Mouse (Mus musculus) adrenal gland, postnatal 25 days (tissue): ENCODE measurements around the gene Rnh1. TPM values are rescaled to one million over a fixed set of nuclear protein-coding genes. Genes with fewer than 3 reads are reported as not detected.

Experiments used
- DNase-seq: peaks from one replicate; pipeline ENCODE4 v3.0.0; 2021; ENCODE audit warnings: mixed read lengths
- total RNA-seq: library from RNA; stranded (reverse); gene quantifications from 2 replicates; pipeline ENCODE4 v1.2.3, GENCODE M21; 2021

Rnh1 gene
- total RNA-seq, 1 experiment from 2014 or later = 356 TPM

DNA sequence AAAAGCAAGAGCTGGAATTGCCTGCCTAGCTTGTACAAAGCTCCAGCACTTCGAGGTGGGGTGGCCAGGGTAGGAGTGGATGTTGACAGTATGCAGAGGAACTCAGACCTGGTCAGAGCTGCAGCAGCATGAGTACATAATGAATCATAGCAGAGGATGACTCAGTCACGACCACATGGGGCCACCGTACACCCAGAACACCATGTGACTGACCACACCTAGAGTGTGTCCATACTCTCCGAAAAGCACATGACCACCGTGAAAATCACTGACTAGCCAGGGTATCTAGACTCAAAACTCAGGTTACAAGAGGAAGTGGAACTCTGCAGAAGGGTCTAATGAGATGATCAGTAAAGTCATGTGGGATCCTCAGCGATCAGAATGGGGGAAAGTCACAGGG is 7.8 kb downstream of the Rnh1 start:
- peak; percentile 42 for DNase-seq

DNA sequence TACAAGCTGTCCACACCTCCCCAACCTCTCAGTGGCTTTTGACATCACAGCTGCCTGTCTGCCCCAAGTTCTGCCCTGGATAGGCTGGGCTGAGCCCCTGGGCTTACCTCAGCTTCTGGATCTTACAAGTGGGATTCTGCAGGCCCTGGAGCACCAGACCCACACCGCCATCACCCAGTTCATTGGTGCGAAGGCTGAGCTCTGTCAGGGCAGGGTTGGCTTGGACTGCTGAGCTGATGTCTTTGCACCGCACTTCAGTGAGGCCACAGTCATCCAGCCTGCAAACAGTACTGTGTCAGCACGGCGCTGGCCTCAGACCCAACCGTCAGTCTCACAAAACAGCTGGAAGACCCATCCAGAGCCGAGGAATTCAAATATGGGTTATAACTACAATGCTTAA is 8.3 kb downstream of the Rnh1 start:
- no peak for DNase-seq

DNA sequence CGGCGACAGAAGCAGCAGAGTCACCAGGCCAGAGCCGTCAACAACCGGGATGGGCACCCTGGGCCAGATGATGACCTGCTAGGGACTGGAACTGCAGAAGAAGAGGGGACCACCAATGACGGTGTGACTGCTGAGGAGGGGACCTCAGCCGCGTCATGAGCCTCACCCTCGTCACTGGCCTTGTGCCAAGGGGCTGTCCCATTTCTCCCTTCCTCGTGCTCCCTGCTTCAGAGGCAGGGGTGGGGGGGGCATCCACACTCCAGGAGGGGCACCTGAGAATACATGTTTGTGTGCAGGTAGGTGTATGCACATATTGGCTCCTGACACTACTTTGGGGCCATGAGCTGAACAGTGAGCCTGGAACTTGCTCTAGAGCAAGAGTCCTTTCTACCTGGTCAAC is 17.3 kb downstream of the Rnh1 start:
- DNase-seq = peak; percentile 21

DNA sequence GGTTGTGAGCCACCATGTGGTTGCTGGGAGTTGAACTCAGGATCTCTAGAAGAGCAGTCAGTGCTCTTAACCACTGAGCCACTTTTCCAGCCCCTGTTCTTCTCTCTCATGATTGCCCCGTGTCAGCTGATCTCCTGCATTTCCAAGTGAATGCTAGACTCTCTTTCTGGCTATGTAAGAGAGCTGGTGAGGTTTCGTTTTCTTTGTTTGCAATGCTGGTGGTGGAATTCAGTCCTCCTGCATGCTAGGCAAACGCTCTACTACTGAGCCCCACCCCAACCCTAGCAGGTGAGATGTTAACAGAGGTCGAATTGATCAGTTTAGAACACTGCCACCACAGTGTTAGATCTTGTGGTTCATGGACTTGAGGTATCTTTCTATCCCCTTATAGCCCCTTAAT is 24.0 kb downstream of the Rnh1 start:
- no peak for DNase-seq

DNA sequence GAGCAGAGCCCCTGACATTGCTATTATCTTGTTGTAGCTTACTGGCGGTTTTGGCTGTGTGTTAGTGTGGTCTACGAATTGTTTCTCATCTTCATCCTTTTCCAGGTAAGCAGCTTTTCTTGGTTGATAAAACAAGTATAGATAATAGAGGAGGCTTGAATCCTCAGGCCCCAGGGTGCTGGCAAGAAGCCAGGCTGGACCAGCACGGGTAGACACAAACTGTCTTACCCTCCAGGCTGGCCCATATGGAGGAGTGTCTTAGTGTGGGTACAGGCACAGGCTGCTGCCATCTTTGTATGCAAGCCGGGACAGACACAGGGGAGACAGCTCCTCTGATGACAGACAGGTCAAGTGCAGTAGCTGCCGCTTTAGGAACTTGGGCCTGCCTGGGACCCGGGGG is 25.6 kb downstream of the Rnh1 start:
- DNase-seq = no peak

DNA sequence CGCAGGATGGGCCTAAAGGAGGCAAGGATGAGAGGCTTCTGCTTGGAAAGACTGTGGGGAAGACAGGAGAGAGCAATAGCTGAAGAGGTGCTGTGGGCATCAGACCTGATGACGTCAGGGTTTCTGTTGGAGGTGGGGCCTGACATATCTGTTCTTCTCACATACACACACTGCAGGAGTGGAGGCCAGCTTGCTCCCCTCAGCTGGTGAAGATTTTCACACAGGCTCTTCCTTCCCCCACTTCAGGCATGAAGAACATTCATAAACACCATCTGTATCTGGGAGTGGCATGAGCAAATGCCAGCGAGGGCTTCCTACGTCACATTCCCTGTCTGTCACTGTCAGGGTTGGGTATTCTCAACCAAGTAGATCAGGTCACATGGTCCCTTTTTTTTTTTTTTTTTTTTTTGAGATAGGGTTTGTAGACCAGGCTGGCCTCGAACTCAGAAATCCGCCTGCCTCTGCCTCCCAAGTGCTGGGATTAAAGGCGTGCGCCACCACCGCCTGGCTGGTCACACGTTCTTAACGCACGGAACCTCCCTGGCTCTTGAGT is 26.5 kb downstream of the Rnh1 start:
- DNase-seq = no peak

DNA sequence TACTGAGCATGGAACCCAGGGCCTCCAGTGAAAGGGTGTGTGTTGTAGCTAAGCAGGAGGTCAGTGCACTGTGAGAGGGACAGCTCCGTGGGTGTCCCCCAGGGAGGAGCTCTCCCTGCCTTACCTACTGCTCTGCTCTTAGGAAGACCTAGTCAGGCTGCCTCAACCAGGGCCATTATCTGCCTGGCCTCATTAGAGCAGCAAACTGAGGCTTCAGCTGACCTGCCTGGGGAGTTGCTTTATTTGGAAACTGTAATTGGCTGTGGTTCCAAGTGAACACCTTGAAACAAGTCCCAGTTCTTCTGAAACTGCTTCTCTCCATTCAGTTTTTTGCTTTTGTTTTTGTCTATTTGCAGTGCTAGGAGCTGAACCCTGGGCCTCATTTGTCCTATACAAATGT is 27.3 kb downstream of the Rnh1 start:
- no peak for DNase-seq

DNA sequence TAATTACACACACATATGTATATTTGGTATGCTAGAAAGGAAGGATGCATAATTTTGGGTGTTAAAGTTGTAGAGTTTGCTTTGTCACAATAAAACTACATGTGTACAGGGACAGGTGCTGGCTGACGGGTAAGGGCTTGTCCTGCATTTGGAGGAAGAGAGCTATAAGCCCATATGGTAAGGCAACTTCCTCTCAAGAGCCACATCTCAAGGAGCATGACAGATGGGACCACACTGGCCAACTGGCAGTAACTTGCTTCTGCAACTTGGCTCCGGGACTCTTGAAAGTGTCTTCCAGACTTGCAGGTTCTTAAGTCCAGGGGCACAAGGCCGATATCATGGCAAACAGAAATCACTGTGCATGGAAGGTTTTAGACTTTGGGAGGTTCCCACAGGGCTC is 28.0 kb downstream of the Rnh1 start:
- DNase-seq = no peak

DNA sequence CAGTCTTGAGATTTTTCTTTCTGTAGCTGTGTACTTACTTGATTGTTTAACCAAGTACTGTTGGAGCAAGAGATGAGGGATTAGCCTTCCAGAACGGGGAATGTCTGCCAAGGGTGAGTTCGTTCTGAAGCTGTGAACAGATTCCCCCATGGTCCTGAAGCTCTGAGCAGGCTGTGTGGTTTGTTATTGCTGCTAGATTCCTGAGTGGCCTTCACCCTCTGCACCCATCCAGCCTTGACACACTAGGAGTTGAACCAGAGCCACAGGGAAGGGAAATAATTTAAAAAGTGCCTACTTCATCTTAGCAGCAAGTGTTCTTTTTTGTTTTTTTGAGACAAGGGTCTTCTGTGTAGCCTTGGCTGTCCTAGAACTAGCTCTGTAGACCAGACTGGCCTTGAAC is 28.8 kb downstream of the Rnh1 start:
- DNase-seq = peak; percentile 17

DNA sequence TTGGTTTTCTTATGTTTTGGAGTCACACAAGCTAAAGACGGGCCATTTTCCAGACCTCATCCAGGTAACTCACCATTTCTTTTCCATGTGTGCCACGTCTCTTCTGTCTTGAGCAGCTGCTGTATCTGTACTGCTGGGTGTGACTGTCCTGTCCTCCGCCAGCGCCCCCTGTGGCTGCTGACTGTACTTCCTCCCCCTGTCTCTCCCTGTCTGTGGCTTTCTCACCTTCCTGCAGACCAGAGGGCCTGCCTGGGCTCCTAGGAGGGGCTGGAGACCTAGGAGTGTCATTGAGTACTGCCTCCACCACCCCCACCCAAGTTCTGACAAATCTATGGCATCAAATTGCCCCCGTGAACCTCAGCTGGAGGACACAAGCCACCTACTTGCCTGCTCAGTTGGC is 29.5 kb downstream of the Rnh1 start:
- peak; percentile 60 for DNase-seq

DNA sequence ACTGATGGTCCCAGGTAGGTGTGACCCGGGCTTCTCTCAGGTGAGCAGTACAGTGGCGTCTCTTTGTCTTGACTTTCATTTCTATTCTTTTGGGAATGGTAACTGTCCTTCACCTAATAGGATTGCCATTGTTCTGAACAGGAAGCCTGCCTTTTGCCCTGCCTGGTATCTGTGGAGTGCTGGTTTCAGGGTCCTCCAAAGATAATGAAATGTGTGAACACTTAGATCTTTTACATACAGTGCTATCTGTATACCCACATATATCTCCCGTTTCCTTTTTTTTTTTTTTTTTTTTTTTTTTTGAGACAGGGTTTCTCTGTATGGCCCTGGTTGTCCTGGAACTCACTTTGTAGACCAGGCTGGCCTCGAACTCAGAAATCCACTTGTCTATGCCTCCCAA is 31.3 kb downstream of the Rnh1 start:
- DNase-seq = no peak

DNA sequence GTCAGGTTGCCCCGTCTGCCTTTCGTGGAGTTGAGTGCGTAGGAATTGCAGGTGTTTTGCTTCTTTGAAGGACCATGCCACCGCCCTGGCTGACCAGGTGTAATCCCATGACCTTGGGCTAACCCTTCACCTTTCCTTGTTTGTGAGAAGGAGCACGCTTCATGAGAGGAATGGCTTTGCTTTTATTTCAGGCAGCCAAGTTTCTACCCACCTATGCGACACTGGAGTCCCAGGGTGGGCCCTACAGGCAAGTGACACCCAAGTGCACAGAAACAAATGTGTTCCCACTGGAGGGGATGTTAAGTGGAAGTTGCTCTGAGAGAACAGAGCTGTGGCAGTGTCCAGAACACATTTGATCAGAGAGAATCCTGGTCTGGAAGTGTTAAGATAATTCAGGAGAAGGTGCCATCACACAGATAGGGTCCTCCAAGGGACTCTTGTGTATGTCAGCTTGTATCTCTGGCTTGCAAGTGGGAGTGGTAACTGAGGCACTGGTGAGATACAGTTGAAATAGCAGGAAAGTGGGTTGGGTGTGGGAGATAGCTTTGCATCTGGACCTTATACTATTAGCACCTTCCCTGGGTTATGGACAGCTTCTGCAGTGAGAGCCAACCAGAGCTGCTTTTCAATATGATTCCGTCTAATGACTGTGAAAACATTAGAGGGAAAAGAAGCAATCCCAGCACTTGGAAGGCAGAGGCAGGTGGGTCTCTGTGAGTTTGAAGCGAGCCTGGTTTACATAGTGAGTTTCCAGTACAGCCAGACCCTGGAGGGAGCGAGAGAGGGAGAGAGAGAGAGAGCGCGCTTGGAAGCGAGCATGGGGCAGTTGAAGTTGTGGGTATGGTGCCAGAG is 40.5 kb downstream of the Rnh1 start:
- DNase-seq = no peak

DNA sequence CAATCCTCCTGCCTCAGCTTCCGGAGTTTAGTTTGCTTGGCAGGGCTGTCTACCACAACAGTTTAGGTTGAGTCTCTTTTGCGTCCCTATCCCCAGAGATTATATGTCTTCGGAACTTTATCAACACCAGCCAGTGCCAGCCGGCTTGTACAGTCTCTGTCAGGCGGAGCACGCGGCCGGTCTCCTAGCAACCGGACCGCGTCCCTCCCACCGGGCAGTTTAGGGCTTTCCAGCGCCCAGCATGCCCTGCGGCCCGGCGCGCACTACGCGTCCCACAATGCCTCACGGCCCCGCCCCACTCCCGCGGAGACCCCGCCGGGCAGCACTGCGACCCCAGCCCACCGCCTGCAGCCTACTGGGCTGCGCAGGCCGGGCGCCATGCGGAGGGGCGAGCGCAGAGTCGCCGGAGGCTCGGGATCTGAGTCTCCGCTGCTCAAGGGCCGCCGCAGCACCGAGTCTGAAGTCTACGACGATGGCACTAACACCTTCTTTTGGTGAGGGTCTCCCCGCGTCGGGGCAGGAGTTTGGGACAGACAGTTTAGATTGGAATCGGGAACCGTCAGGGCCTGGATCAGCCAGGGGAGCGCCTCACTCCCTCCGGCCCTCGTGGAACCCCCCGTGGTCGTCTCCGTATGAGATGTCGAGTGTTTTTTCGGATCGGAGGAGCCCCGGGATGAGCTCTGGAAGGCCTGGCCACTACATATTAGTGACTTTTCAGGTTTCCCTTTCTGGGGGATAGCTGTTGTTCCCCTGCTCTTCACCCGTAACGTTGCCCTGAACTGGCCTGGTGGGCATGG is 41.4 kb downstream of the Rnh1 start:
- peak; percentile 91 for DNase-seq

DNA sequence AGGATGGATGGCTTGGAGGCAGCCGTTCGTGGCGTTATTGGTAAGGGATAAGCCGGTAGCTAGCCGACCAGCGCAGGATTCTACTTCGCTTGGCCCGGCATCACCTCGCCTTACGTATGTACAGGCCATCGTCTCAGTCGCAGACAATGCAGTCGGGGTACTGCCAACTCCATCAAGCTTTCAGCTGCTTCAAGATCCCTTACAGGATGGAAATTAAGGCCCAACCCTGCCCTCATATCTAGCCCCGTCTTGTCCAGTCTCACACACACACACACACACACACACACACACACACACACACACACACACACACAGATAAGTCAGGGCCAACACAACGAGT is 49.2 kb downstream of the Rnh1 start:
- DNase-seq = no peak

DNA sequence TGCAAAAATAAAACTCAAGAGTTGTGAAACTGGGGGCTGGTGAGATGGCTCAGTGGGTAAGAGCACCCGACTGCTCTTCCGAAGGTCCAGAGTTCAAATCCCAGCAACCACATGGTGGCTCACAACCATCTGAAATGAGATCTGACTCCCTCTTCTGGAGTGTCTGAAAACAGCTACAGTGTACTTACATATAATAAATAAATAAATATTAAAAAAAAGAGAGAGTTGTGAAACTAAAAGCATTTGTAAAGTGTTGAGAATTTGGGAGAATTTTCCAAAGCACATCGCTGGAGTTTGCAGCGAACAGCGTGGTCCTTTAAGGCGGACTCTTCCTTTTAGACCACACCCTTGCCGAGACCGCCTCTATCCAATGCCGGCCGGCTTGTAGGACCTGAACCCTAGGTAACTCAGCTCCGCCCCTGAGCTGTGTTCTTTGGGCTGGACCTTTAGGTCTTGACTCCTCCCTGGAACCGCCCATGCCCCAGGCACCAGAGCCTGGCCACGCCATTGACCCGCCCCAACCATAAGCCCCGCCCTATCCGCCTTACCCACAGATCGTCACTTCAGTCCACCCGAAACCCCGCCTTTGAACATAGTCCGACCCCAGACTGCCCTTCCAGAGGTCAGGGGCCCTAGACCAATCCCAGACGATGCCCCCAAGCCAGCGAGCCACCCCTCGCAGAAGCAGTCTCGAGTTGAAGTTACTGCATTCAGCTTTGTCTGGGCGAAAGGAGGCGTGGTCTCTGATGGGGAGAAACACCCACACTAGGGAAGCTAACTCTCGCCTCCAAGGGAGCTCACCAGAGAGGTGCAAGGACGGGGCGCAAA is 49.8 kb downstream of the Rnh1 start:
- peak; percentile 94 for DNase-seq

DNA sequence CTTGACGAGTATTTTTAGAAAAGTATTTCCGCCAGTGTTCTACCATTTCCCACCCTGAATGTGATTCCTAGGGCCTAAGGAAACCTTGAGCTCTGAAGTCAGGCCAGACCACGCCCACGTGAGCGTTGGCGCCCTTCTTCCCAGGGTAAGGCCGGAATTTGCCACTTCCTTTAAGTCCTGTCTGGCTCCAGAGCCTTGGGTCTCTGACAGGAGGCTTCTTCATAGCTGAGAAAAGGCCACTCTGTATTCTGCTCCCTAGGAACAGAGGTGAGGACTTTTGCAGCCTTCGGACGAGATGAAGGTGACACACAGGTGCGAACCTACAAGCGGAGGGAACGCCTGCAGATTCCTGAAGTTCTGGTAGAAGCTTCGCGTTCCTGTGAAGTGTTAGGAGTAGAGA is 50.4 kb downstream of the Rnh1 start, which contains the start of gene Ptdss2:
TSS of gene Ptdss2 (plus strand) at position 138 of the 400 bp plus-strand sequence.
- peak; percentile 45 for DNase-seq

DNA sequence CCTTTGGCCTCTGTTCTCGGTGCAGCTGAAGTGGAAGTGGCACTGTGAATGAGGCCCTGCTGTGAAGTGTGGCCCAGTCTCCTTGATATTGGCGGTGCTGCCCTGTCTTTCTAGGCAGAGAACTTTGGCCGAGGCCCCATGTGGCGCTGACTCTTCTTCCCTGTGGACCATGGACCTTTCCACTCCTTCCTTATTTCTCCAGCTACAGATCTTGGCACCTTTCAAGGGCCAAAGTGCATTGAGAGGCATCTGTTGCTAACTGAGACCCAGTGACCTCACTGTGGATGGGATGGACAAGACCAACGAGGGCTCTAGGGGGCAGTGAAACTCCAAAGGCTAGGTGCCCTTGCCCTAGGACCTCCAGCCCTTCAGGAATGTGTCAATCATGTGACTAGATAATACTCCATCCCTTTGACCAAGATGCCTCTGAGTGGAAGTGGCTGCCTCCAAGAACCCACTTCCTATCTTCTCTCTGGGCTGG is 51.6 kb downstream of the Rnh1 start:
- DNase-seq = no peak

DNA sequence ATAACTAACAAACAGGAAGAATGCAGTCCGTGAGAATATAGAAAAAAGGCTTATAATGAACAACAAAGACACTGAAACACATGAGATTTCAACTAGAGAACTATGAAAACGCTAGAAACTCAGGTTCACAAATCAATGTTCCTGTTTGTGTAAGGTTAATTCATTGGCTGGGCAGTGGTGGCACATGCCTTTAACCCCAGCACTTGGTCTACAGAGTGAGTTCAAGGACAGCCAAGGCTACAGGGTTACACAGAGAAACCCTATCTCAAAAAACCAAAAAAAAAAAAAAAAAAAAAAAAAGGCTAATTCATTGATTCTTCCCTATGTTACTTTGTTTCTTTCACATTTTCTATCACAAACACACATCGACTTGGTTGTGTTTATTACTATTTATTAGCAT is 52.1 kb downstream of the Rnh1 start:
- DNase-seq = no peak

DNA sequence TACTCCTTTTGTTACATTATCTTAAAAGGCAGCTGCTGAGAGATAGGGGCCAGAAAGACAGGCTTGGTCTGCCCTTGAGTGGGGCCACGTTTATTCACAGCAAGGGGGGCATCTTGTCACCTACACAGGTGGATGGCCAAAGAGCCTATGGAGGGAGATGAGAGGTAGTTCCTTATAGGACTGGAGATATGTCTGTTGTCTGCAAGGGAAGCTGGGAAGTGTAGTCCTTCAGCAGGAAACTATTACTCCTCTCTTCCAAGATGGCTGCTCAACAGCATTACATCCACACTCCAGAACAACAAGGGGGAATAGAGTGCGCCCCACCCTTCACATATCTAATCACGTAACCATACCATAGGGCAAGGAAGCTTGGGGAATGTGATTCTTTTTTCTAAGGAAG is 53.2 kb downstream of the Rnh1 start:
- DNase-seq = no peak

DNA sequence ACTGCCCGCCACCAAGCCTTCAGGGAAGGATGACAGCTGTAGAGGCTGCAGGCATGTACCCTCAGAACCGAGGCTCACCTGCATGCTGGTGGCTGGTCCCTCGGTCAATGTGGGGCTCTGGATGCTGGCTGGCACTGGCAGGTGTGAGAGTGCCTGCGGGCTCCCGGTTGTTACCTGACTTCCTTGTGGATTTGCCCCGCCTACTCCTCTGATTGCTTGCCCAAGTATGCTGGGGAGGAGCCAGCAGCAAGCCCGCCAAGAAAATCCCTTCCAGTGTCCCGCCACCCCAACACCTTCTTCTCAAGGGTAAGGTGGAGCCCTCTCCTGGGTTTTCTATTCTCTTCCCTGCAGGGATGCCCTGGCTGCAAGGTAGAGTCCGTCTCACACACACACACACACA is 55.0 kb downstream of the Rnh1 start, which contains the start of gene Ano9:
TSS of gene Ano9 (minus strand) at position 171 of the 400 bp plus-strand sequence.
- DNase-seq = no peak

DNA sequence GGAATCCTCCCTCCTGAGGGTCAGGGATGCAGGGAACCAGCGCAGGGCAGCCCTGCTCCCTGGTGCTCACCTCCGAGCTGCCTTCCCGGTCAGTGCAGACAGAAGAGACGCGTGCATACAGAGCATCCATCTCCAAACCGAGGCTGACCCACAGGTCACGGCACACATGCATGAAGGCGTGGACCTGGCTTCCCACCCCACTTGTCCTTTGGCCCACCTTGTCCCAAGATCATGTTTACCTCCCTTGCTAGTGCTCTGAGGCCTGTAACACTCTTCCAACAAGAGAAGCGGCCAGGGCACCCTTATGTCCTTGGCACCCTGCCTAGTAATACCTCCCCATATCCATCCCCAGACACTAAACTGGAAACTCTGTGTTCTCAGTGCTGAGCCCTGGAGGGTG is 56.8 kb downstream of the Rnh1 start:
- no peak for DNase-seq
